Mouse (Mus musculus) heart, adult 18-20 months (tissue): ENCODE measurements at regions not wholly inside any gene's neighbourhood (a gene's known extent, or its start where the extent isn't known, plus 50 kb on each side); places are given as distances from the start of the nearest gene placed in this dataset.
A peak's percentile ranks its signal among the peaks of the same experiment; 100 is the strongest.

Experiments used
- DNase-seq, 2 experiments: peaks; one replicate each; pipeline ENCODE4 v3.0.0; 2021 to 2022; ENCODE audit warnings: mixed read lengths in 1 of 2

GRCm38 (mm10) chr3:136611682-136612081, 58.2 kb upstream of the Ppp3ca start:
- DNase-seq, result peak in 1 of 2 experiments; percentile 2

- DNase-seq, result no peak
Measured at GRCm38 (mm10) chr3:136610556-136610924, 59.4 kb upstream of the Ppp3ca start.

GRCm38 (mm10) chr3:136609855-136610555, 59.9 kb upstream of the Ppp3ca start:
- DNase-seq, result peak; percentile 55 to 68

DNA sequence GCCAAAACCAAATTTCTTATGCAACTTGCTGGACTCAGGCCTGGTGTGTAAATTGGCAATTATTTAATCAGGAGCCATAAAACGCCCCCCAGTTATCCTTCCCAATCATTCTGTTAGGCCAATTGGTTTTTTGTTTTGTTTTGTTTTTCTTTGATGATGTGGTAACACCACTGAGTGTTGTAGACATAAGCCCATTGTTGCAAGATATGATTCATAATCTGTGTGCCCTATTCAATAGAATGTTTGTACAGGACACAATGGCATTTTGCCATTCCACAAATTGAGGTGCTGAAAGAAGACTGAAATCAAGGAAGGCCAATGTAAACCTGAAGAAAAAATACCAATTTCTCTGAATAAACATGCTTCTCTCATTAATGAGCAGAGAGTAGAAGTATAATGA, 68.2 kb upstream of the Ppp3ca start:
- DNase-seq, result no peak

DNA sequence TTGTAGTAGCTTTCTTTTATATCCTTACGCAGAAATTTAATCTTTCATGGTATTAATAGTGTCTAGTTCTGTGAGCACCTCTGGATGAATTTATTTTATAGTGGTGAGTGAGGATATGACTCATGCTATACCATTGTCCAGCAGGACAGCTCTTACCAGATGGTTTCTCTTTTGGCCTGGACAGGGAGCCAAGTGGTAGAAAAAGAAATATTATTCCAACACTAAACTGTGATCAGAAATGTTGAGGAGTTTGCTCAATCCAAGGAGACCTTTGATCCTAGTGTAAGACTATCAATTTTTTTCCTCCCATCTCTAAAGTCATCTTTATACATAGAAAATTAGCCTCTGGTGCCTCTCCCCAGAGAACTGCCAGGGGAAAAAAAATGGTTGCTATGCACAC, 86.0 kb upstream of the Ppp3ca start:
- DNase-seq, result no peak

- no peak for DNase-seq
Measured at GRCm38 (mm10) chr3:136578016-136578415, 91.9 kb upstream of the Ppp3ca start.

GRCm38 (mm10) chr3:136570517-136570916, 99.4 kb upstream of the Ppp3ca start:
- DNase-seq, result no peak

- no peak for DNase-seq
Measured at GRCm38 (mm10) chr3:136556488-136556887, 113.4 kb upstream of the Ppp3ca start.

- no peak for DNase-seq
Measured at GRCm38 (mm10) chr3:136549471-136549870, 120.5 kb upstream of the Ppp3ca start.

DNA sequence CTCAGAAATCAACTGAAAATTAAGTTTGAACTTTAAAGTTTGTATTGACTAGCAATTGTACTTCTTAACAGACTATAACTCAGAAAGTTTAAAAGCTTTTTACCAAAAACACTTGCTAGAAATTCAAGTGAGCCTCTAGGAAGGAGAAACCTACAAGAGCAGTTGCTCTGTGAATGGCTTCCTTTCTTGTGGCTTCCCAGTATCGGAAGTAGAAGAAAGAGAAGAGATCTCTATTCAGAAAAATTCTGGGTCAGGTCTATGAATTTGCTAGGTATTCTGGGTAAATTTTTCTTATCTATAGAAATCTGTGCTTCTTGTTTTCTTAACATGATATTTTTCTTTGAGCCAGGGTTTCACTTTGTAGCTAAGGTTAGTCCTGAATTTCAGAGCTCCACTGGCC, 138.3 kb upstream of the Ppp3ca start:
- DNase-seq, result no peak

- peak in 1 of 2 experiments; percentile 1 for DNase-seq
Measured at GRCm38 (mm10) chr3:136508575-136508974, 161.3 kb upstream of the Ppp3ca start.

GRCm38 (mm10) chr3:136507070-136507469, 162.9 kb upstream of the Ppp3ca start:
- no peak for DNase-seq

GRCm38 (mm10) chr3:136494831-136495230, 169.0 kb upstream of the Bank1 start:
- no peak for DNase-seq

DNA sequence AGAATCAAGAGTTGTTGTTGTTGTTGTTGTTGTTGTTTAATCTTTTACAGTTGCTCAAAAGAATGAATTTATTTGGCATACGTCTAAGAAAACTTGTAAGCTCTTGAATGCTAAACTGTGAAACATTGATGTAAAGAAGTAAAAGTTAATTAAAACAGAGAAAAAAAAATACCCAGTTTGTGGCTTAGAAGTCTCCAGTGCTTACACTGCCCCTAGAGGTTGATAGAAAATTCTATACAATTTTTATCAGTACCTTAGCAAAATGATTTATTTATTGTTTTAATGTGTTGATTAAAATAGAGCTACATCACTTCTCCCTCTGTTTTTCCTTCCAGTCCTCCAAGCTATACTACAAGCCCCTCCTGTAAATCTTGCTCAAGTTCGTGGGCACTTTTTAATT, 165.8 kb upstream of the Bank1 start:
- no peak for DNase-seq

DNA sequence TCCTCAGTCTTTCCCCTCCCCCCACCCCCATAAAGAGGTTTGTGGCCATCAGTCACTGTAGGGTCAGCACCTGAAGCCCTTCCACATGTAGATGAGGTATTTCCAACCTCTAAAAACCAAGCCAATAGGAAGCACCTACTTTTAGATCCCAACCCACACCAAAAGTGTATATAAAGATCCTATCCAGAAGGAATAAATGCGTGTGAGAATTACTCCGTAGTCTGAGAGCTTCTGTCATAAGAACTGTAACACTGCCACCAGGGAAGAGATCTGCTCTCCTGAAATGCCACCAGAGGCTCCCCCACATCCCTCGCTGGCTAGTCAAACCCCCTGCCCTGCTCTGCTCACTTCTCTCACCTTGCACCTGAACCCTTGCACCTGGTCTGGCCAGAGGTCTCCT, 145.8 kb upstream of the Bank1 start:
- no peak for DNase-seq

DNA sequence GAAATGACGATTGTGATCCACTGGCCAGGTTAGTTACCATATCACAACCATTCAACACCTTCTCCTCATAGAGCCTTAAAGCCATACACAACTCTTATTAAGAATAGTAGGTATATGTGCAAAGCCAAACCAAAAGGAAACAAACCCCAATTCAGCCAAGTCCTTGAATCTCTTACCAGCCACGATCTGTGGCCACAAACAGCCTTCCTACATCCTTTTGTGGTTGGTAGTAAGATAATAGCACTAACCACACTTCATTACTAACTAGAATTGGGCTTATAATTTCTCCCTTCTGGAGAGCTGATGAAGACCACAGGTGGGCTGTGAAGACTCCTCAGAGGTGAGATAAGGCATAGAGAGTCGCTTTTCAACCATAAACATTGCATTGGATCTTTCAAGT, 136.9 kb upstream of the Bank1 start:
- DNase-seq, result no peak

GRCm38 (mm10) chr3:136456471-136457117, 130.7 kb upstream of the Bank1 start:
- DNase-seq, result no peak

DNA sequence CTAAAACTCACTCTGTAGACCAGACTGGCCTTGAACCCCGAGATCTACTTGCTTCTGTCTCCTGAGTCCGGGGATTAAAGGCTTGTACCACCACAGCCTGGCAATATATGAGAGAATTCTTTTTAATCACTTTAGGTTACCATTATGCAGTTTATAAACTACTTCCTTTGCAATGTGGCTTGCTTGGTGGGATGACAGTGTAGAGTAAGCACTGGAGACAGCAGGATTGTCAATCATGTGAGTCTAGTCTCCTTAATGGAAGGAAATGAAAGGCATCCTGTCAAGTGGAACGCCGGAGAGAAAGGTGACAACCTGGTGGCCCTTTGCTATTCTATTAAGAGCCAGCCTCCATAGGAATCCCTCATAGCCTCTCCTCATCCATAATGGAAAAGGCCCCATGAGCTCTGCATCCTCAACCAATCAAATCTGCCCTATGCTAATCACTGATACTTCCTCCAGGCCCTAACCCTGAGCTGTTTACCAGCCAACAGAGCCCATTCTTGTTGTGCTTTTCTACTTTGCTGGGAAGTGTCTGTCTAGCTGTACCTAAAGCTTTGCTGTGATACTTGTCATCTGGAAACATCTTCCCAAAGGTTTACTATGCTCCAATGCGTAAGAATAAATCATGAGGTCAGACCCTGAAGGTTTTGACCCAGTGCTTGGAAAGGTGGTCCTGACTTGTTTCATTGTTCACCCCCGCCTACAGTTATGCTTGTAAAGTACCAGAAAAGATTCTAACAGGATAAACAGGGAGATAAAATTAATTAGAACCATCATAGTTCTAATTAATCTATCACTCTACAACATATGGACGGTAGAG, 130.0 kb upstream of the Bank1 start:
- DNase-seq, result no peak

- no peak for DNase-seq
Measured at GRCm38 (mm10) chr3:136454967-136455366, 129.1 kb upstream of the Bank1 start.

- no peak for DNase-seq
Measured at GRCm38 (mm10) chr3:136450986-136451774, 125.3 kb upstream of the Bank1 start.

DNA sequence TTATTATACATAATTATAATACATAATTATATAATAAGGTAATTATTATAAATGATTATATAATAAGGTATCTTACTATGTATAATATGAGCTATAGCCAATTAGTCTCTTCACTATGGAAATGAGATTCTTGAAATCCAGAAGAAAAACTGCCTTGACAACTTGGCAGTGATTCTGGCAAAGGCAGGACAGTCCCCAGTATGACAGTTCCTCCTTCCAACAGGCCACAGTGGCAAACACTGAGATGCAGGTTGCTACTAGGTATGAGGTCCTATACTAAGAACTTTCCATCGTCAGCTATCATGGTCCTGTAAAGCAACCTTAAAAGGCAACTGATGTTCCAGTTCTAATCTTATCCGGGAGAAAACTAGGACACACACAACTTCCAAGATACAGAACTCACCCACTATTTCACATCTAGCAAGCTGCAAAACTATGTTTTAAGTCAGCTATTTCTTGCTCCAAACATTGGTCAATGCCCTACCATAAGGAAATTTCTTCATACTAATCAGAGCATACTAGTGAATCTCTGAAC, 124.6 kb upstream of the Bank1 start:
- DNase-seq, result no peak

GRCm38 (mm10) chr3:136449364-136449763, 123.5 kb upstream of the Bank1 start:
- no peak for DNase-seq
